Mouse (Mus musculus) myocyte (in vitro differentiated cells): Measurements from ENCODE around the gene Fgf14.

ENCODE experiments used
- CEBPB ChIP-seq: IDR thresholded peaks from 2 replicates; pipeline ENCODE4 v1.6.1; 2011; ENCODE audit warnings: mild to moderate bottlenecking, moderate library complexity; ENCODE audit not compliant: poor library complexity, insufficient read depth, severe bottlenecking
- MAX ChIP-seq: IDR thresholded peaks from one replicate; pipeline ENCODE4 v1.6.1; 2011; ENCODE audit warnings: low read depth, mild to moderate bottlenecking, control low read depth
- MYOD1 ChIP-seq, 3 experiments: IDR thresholded peaks; one replicate each; pipeline ENCODE4 v1.6.1; 2011; ENCODE audit warnings: control low read depth in 2 of 3, low read depth in 2 of 3, mild to moderate bottlenecking in 2 of 3, moderate library complexity in 1 of 3; ENCODE audit not compliant: insufficient read length in 2 of 3, control insufficient read depth in 1 of 3
- MYOG ChIP-seq, 3 experiments: IDR thresholded peaks; one replicate each; pipeline ENCODE4 v1.6.1; 2011; ENCODE audit warnings: control low read depth in 2 of 3, low read depth in 2 of 3, mild to moderate bottlenecking in 2 of 3; ENCODE audit not compliant: insufficient read length in 2 of 3, control insufficient read depth in 1 of 3, insufficient read depth in 1 of 3
- POLR2A ChIP-seq: IDR thresholded peaks from one replicate; pipeline ENCODE4 v1.6.1; 2011; ENCODE audit warnings: low read depth, mild to moderate bottlenecking, control low read depth, moderate library complexity; ENCODE audit not compliant: insufficient read length
- POLR2AphosphoS2 ChIP-seq: IDR thresholded peaks from one replicate; pipeline ENCODE4 v1.6.1; 2011; ENCODE audit warnings: low read depth, control low read depth; ENCODE audit not compliant: insufficient read length
- TCF12 ChIP-seq: IDR thresholded peaks from one replicate; pipeline ENCODE4 v1.6.1; 2011; ENCODE audit warnings: mild to moderate bottlenecking, control low read depth; ENCODE audit not compliant: poor library complexity, insufficient read depth, severe bottlenecking

- TF ChIP-seq TCF12 (no peak), CEBPB (no peak), MAX (no peak), POLR2A (no peak), MYOD1 (IDR thresholded peaks at IDR 0.05; ENCODE audit: control insufficient read depth in 1 of 3, insufficient read length in 2 of 3, low read depth in 2 of 3) (no peak), POLR2AphosphoS2 (no peak), MYOG (IDR thresholded peaks at IDR 0.05; ENCODE audit: control insufficient read depth in 1 of 3, insufficient read depth in 1 of 3, insufficient read length in 2 of 3, low read depth in 2 of 3) (no peak)
Measured at GRCm38 (mm10) chr14:124669739-124670138, 7.2 kb downstream of the Fgf14 start.
